Mouse (Mus musculus): ENCODE results near the gene Hormad1.

GRCm38 (mm10) chr3:95534927-95535326 is 24.6 kb upstream of the Hormad1 start:
- TF ChIP-seq POLR2A (IDR thresholded peaks at IDR 0.05; ENCODE audit: borderline replicate concordance, control insufficient read depth, low read depth, low read length), result no peak
- no peak for TF ChIP-seq CTCF (IDR thresholded peaks at IDR 0.05; ENCODE audit: control insufficient read depth, insufficient read depth, low read length)
